Mouse (Mus musculus) adrenal gland, adult 2 months (tissue): ENCODE results near the gene Cfap99. TPM values are rescaled to one million over a fixed set of nuclear protein-coding genes. Genes with fewer than 3 reads are reported as not detected.

Experiments used
- DNase-seq: peaks from one replicate; pipeline ENCODE4 v3.0.0; 2021
- long read RNA-seq: library from polyadenylated mRNA; stranded (forward); transcript quantifications from one replicate; pipeline ENCODE4 v2.0.0, GENCODE M21; 2021
- polyA plus RNA-seq: library from polyadenylated mRNA; depleted of rRNA; stranded (reverse); fragments of >200 nt; gene quantifications from 2 replicates; pipeline ENCODE4 v1.2.3, GENCODE M21; 2012; rRNA removed
- total RNA-seq, 2 experiments: library from RNA; stranded (reverse); gene quantifications; 2 replicates each; pipeline ENCODE4 v1.2.3; 2021

The Cfap99 gene
- total RNA-seq (not detected), polyA plus RNA-seq (not detected in 2 replicates)
- long read RNA-seq: 0 reads

- peak; percentile 78 for DNase-seq
These were observed at the start of gene Cfap99, which contains the start of gene Zfyve28 for GRCm38 (mm10) chr5:34288154-34288716. Gene Cfap99 (plus strand): TSS chr5:34288600. Gene Zfyve28 (minus strand): TSS chr5:34288449.

GRCm38 (mm10) chr5:34242224-34242963 is 46.0 kb upstream of the Cfap99 start:
- DNase-seq: peak; percentile 79

GRCm38 (mm10) chr5:34243062-34243461 is 45.3 kb upstream of the Cfap99 start:
- no peak for DNase-seq

GRCm38 (mm10) chr5:34246443-34246842 is 42.0 kb upstream of the Cfap99 start:
- DNase-seq: no peak

- DNase-seq: no peak
These were observed 39.3 kb upstream of the Cfap99 start for GRCm38 (mm10) chr5:34249132-34249531.

- peak; percentile 58 for DNase-seq
These were observed 38.3 kb upstream of the Cfap99 start for GRCm38 (mm10) chr5:34250090-34250489.

- DNase-seq: peak; percentile 74
These were observed 36.6 kb upstream of the Cfap99 start for GRCm38 (mm10) chr5:34251794-34252193.

GRCm38 (mm10) chr5:34252307-34252966 is 36.0 kb upstream of the Cfap99 start:
- no peak for DNase-seq

GRCm38 (mm10) chr5:34252967-34253519 is 35.4 kb upstream of the Cfap99 start:
- peak; percentile 65 for DNase-seq

GRCm38 (mm10) chr5:34254309-34254708 is 34.1 kb upstream of the Cfap99 start:
- DNase-seq: no peak

- no peak for DNase-seq
These were observed 33.2 kb upstream of the Cfap99 start for GRCm38 (mm10) chr5:34255189-34255588.

- no peak for DNase-seq
These were observed 29.1 kb upstream of the Cfap99 start for GRCm38 (mm10) chr5:34259172-34259816.

GRCm38 (mm10) chr5:34266065-34266464 is 22.3 kb upstream of the Cfap99 start:
- no peak for DNase-seq

GRCm38 (mm10) chr5:34269197-34269920 is 19.0 kb upstream of the Cfap99 start:
- no peak for DNase-seq

GRCm38 (mm10) chr5:34269921-34270465 is 18.4 kb upstream of the Cfap99 start:
- DNase-seq: no peak

- peak; percentile 32 for DNase-seq
These were observed 16.7 kb upstream of the Cfap99 start for GRCm38 (mm10) chr5:34271743-34272142.

- DNase-seq: no peak
These were observed 15.1 kb upstream of the Cfap99 start for GRCm38 (mm10) chr5:34273251-34273681.

GRCm38 (mm10) chr5:34274268-34274667 is 14.1 kb upstream of the Cfap99 start:
- DNase-seq: no peak

GRCm38 (mm10) chr5:34274676-34275293 is 13.6 kb upstream of the Cfap99 start:
- DNase-seq: no peak

- no peak for DNase-seq
These were observed 12.2 kb upstream of the Cfap99 start for GRCm38 (mm10) chr5:34276191-34276590.

- no peak for DNase-seq
These were observed 11.7 kb upstream of the Cfap99 start for GRCm38 (mm10) chr5:34276746-34277145.
